Mouse (Mus musculus) ovary, postnatal 14 days (tissue): Measurements from ENCODE around the gene Stat6.

ENCODE experiments used
- DNase-seq: peaks from one replicate; pipeline ENCODE4 v3.0.0; 2022; ENCODE audit warnings: low spot score

Gene Stat6

DNA sequence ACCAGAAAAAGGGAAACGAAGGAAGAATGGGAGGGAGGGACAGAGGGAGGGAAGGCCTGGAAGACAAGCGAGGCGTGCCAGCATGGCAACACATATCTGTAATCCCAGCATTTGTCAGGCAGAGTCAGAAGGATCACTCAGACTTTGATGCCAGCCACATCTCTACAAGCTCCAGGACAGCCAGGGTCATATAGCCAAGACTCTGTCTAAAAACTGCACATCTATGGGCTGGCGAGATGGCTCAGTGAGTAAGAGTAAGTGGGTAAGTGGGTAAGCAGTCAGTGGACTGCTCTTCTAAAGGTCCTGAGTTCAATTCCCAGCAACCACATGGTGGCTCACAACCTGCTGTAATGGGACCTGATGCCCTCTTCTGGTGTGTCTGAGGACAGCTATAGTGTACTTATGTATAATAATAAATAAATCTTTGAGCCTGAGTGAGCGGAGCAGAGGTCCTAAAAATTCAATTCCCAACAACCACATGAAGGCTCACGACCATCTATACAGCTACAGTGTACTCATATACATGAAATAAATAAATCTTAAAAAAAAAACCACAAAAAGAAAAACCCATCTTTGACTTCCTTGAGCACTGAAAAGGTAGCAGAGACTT is 31.4 kb downstream of the Stat6 start:
- DNase-seq = no peak

DNA sequence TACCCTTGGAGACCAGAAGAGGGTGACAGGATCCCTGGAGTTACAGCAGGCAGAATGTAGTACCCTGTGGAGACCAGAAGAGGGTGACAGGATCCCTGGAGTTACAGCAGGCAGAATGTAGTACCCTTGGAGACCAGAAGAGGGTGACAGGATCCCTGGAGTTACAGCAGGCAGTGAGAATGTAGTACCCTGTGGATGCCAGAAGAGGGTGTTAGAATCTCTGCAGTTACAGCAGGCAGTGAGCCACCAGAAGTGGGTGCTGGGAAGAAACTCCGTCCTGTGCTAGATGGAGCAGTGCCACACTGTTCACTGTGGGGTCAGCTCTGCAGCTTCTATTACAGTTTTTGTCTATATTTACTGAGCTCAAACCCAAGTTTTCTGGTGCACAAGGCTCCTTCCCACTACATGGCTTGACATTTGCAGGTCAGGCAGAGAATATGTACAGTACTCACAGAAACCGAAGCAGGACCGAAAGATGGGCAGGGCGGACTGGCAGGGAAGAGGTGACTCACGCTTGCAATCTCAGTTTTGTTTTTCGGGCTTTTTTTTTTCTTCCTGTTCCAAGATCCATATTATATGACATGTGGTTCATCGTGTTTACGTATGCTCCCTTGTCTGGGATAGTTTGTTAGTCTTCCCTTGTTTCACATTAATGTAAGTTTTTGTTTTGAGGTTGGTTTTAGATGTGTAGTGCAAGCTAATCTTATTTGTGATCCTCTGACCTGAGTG is 32.2 kb downstream of the Stat6 start:
- DNase-seq = peak; percentile 88

DNA sequence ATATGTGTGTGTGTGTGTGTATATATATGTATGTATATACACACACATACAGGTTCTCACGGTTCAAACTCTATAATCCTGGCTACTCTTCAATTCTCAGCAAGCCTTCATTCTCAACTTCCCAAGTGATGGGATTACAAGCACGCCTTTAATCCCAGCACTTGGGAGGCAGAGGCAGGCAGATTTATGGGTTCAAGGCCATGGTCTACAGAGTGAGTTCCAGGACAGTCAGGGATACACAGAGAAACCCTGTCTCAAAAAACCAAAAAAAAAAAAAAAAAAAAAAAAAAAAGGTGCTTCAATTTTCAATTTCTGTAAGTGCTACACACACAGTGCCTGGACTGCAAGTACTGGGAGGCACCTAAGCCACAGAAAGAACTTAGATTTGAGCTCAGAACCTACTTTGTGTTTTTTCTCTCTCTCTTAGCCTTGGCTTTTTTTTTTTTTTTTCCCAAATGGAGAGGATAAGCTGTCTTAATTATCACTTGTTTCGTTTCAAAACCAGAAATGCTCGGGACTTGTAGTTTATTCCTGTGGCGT is 33.1 kb downstream of the Stat6 start:
- no peak for DNase-seq

DNA sequence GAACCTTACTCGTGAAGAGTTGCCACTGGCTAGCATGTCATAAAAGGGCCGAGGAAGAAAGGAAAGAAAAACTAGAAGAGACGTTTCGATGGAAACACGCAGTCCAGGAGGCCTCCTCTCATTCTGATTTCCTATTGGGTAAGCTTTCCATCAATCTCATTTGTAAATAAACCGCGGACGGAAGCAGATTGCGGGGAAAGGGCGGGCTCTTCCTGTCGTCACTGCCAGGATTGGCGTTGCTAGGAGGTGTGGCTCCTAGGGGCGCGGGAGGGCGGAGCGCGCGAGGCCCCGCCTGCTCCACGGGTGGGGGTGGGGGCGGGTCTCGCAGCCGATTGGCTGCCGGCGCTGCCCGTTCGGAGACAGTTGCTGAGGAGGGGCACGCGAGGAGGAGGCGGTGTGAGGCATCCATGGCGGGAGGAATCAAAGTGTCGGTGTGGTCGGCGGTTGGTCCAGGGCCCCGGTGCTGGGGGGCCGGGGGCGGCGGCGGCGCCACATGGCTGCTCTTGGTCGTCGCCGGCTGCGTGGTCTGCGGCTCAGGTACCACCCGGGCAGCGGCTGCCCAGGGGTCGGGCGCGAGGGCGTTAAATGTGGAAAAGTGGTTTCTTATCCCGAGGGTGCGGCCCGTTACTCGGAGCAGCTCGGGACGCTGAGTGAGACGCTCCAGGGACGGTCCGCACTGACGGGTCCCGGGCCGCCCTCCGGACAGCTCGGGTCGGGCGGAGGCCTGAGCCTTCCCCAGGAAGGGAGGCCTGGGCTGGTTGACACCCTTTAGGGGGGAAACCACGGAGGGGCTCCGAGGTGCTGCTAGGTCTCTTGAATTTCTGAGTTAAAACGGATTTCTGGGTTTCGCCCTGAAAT is 34.1 kb downstream of the Stat6 start:
- DNase-seq = peak; percentile 84

DNA sequence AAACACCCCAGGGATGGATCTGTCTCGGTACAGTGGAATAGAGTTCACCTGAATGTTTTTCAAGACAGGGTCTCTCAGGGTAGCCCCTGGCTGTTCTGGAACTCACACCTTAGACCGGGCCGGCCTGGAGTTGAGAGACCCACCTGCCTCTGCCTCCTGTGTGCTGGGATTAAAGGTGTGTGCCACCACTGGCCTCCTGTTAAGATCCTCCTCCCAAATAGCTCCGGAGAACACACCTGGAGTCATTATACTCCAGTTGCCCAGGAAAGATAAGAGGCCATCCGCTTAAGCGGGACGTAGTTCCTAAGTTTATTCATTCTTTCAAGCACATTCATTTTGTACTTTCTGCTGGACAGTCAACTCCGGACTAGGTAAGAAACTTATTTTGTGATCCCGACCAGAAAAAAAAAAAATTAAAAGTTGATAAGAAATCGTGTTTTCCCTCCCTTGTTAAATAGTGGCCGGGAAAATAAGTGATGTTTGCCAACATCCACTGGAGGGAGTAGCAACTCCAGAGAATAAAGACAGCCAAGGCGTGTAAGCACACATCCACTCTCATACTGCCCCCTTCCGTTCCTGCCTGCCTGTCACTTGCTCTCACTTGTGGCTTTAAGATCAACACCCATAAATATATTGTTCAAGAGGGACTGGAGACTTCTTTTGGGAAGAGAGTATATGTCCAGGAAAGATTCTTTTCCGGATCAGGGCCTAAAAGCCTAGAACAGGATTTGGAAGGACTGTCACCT is 35.0 kb downstream of the Stat6 start:
- DNase-seq = peak; percentile 60

DNA sequence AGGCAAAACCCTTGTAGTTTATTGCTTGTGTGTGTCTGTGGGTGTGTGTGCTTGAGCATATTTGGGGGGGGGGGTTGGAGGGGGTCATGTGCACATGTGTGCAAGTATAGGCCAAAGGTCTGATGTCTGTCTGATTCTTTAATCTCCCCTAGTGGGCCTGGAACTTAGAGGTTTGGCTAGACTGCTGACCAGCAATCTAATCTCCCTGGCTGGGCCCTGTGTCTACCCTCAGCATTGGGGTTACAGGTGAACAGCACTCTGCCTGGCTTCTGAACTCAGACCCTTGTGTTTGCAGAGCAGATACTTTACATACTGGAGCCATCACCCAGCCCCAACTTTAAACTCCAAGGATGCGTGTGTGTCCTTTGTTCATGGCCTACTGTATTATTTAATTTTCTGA is 36.4 kb downstream of the Stat6 start:
- DNase-seq = no peak

DNA sequence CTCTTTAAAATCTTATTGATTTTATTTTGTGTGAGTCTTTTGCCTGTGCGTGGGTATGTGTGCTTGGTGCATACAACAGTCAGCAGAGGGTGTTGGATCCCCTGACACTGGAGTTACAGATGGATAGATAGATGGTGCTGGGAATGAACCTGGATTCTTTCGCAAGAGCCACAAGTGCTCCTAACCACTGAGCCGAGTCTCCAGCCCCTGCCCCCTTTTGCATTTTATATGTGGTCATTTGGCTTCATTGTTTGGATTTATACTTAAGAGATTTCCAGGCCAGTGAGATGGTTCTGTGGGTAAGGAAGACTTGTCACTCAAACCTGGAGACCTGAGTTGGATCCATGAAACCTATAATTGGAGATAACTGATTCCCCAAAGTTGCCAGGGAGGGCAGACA is 37.1 kb downstream of the Stat6 start:
- DNase-seq = no peak

DNA sequence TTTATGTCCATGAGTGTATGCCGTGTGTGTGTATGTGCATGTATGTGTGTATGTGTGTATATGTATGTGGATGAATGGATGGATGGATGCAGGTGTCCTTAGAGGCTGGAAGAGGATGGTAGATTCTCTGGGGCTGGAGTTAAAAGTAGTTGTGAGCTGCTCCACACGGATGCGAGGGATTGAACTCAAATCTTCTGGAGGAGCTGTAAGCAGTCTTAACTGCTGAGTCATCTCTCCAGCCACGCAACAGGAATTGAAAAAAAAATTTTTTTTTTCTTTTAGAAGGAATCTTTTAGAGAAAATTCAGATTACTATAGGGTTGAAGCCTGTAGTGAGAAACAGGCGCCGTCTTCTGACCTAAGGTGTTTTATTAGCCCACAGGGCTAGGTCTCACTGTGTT is 40.1 kb downstream of the Stat6 start:
- no peak for DNase-seq

DNA sequence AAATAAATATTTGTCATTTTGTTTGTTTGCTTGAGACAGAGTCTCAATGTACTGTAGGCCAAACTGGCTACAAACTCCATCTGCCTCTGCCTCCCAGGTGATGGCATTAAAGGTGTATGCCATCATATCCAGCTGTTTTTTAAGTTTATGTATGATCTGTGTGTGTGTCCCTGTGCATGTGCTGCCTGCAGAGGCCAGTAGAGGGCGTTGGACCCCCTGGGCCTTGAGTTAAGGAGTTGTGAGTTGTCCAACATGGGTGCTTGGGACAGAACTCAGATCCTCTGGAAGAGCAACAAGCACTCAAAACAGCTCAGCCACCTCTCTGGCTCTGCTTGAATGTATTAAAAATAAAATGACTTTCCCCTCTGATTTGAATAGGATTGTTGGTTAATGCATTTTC is 48.3 kb downstream of the Stat6 start:
- no peak for DNase-seq

DNA sequence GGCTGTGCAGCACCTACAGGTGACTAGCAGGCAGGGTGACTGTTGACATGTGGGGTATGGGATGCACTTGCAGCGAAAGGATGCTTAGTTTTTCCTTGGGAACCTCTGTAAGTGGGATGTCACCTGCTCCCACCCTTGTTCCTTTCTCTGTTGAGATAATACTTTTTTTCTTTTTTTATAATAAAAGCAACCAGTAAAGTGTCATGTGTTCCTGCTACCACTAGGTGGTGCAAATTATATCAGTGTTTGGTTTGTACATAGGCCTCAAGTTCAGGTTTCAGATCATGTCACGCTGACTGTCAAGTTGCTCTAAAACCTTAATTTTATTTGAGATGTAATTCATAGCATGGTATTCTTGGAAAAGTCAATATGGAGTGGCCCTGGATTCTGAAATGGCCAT is 51.9 kb downstream of the Stat6 start:
- DNase-seq = no peak

DNA sequence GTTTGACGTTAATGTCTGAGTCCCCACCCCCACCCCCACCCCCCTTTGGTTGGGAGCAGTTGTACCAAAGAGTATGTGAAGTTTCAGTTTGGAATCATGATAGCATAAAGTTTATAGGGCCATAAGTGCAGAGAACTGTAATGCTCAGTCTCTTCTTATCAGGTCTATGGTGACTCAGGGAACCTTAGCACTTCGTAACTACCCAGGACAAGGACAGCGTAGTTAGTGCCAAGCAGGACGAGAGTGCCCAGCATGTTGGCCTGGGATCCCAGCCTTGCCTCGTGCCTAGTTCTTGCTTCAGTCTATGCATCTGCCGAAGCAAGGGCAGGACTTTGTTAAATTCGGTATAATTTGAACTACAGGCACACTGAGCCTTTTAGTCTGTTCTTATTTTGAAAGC is 53.0 kb downstream of the Stat6 start:
- DNase-seq = no peak

DNA sequence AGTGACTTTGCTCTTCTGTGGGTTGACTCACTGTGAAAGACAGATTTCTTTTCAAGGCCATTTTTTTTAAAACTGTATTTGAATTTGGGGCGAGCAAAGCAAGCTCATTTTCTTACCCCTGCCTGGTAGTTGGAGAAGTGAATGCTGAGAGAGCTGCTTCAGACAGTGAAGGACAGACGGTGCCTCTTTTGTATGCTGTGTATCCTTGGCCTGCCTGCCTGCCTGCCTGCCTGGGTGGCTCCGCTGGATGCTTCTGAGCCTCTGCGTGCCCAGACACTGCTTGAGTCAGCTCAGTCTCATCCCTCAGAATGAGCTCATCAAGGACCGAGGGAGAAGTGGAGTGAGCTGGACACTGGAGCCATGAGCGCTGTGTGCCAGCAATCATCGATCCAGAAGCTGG is 56.2 kb downstream of the Stat6 start:
- no peak for DNase-seq

DNA sequence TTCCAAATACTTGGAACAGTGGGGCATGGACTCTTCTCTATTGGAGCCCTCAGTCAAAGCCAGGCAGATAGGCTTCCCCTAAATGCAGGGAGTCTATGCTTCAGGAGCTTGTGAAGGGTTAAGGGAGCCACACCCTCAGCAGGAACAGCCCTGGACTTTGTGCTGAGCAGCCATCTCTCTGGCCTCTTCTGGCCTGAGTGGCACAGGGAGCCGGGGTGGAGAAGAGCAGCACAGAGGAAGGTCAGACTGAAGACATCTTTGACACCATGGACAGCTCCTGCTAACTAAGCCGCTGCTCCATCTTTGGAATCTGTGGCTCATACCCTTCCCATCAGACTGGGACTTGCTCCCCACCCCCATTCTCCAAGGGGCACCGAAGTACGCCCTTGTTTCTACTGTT is 60.5 kb downstream of the Stat6 start:
- DNase-seq = no peak

DNA sequence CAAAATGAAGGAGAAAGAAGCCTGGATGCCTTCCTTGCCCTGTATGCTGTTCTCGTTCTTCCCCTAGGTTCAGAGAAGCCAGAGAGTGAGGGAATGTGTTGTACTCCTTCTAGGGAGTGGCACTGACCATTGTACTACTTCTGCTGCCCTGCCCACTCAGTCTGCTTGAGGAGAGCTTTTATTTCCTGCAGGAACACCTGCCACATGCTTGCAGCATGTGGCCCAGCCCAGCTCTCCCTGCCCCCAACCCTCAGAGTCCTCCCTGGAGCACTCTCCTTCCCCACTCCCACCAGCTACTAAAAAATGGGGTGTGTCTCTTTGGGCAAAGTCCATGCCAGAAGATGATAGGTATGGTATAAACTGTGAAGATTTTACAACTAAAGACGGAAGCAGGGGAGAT is 61.5 kb downstream of the Stat6 start:
- DNase-seq = no peak

DNA sequence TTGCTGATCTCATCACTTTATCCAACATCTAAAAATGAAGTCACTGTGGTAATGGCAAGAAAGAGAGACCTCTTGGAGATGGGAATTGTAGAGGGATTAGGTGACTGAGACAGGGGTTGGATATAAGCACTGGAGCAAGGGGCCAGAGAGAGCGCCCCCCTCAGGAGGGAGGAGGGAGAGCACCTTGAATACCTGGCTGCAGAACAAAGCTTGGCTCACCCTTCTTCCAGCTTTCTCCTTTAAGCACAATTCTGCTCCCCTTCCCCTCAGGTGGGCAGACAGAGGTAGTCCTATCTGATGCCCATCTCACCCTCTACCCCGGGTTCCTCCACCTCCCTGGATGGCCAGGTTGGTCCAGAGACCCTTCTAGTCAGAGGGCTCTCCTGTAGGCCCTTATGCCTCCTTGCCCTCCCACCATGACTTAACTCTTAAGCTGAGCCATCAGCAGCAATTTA is 62.0 kb downstream of the Stat6 start, which contains the start of gene Myo1a:
TSS of gene Myo1a (plus strand) at position 405 of the 455 bp plus-strand sequence.
- no peak for DNase-seq

DNA sequence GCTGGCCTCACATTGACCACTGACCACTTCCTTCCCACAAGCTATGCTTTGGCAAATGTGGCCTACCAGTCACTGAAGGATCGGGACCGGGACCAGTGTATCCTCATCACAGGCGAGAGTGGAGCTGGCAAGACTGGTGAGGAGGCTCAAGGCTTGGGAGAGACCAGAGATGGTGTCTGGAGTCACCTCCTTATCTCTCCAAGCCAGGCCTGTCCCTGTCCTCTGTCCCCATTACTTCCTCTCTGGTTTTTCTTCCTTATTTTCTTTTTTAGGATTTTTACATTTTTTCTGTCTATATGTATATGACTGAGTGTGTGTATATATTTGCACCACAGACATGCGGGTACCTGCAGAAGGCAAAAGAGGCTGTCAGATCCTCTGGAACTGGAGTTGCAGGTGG is 63.0 kb downstream of the Stat6 start:
- DNase-seq = no peak

DNA sequence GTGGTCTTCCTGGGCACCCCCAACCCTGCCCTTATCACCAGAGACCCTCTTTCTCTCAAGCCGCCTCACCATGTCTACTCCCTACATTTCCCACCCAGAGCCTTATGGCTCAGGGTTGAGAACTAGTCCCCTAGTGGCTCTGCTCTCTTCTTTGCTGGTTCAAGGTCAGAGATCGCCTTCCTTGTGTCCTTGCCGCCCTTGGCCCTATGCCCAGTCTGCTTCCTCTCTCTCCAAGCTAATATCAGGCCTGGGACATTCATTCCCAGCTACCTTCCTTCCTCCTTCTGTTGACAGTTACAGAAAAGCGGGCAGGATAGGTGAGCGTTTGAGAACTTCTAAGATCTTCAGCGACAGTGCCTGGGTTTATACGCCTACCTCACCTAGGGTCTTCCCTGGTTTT is 64.9 kb downstream of the Stat6 start:
- no peak for DNase-seq

DNA sequence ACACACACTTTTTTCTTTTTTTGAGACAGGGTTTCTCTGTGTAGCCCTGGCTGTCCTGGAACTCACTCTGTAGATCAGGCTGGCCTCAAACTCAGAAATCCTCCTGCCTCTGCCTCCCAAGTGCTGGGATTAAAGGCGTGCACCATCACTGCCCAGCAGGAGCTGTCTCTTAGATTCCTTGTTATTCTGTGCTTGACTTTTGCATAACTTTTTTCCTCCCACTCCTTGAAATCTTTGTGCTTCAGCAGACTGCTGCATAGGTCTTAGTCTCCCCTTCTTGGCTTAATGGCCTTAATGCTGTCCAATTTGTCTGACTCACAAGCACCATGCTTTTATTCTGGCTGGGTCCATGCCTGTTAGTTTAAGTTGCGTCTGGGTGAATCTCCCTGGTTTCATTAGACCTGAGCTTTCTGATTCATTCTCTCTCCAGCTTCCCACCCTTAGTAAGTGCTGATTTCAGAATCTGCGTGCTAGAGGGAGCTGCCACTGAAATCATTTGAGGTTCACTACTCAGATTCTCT is 66.1 kb downstream of the Stat6 start:
- no peak for DNase-seq

DNA sequence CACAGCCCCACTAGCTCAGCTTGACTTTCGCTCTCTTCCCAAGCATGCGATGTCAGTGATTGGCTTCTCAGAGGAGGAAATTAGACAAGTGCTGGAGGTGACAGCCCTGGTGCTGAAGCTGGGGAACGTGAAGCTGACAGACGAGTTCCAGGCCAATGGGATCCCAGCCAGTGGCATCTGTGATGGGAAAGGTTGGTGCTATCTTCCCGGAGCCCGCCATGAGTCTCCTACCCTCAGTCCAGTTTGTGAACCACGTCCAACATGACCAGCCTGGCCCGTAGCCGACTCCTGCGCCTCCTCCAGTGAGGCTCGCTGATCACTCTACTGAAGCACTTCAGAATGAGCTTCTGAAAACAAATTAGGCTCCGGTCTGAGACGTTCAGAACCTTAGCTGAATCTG is 67.5 kb downstream of the Stat6 start:
- DNase-seq = no peak
